Mouse (Mus musculus) kidney, adult 9 months (tissue): ENCODE data around the gene Cbx4.

Experiments
- DNase-seq: peaks from one replicate; pipeline ENCODE4 v3.0.0; 2022

Cbx4 gene

GRCm38 (mm10) chr11:119084446-119085278 is 1.4 kb downstream of the Cbx4 start:
- DNase-seq: peak; percentile 46

- peak; percentile 74 for DNase-seq
These were observed 2.1 kb downstream of the Cbx4 start for GRCm38 (mm10) chr11:119083724-119084445.

GRCm38 (mm10) chr11:119082638-119083599 is 3.1 kb downstream of the Cbx4 start:
- peak; percentile 45 for DNase-seq

DNA sequence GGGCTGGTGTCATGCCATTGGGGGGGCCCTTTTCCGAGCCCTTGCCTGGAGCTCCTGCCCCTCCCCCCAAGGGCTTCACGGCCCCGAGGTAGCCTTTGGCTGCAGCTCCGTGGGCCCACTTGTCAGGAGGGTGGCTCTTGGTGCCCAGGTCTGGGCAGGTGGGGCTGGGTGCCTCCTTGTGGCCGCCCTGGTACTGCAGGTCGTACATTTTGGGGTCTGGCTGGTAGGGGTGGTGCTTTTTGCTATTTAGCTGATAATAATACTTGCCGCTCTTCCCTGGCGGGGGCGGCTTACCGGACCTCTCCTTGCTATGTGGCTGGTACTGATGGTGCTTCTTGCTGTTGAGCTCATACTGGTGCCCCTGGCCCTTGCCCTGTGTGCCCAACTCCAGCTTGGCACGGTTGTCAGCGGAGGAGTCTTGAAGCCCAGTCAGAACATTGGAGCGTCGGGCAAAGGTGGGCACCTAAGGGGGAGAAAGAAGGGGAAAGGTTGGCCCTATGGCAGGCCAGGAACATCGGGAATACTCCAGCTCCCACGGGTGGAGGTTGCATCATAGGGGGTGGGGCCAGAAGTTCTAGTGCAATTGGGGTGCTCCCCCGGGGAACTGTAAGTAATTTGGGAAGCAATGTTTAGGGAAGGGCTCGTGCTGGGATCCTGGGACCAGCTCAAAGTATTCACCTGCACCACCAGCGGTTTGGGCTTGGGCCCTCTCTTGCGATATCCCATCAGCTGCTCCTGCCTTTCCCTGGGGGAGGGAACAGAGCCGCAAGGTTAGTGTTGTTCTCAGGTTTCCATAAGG is 4.0 kb downstream of the Cbx4 start:
- peak; percentile 59 for DNase-seq

GRCm38 (mm10) chr11:119081148-119081838 is 4.7 kb downstream of the Cbx4 start:
- DNase-seq: no peak

DNA sequence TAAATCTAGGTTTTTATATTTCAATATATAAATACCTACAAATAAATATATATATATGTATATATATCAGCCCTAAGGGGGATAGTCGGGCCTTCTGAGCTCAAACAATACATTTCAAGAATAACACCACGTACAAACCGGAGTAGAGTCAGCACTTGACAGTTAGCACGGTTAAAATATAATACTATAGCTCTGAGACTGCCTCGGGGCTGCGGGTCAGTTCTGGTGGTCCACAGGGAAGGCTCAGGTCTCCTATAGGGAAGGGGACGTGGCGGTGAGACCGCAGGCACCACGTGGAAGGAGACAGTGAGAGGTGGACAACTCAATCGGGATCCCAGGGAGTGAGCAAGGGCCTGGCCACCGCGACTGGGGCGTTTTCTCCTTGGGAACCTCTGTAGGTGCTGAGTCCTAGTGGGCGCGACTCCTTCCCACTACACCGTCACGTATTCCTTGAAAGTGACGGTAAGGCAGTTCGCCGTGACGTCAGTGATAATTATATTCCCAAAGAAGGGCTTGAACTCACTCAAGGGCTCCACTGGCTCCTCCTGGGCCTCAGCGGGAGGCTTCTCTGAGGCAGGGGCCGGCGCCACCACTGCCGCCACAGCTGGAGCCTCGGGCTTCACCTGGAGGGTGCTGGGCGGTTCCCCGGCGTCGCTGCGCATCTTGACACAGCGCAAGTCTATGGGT is 5.4 kb downstream of the Cbx4 start:
- peak; percentile 13 for DNase-seq

GRCm38 (mm10) chr11:119079445-119079837 is 6.6 kb downstream of the Cbx4 start:
- no peak for DNase-seq

GRCm38 (mm10) chr11:119078691-119079444 is 7.2 kb downstream of the Cbx4 start:
- DNase-seq: peak; percentile 81

DNA sequence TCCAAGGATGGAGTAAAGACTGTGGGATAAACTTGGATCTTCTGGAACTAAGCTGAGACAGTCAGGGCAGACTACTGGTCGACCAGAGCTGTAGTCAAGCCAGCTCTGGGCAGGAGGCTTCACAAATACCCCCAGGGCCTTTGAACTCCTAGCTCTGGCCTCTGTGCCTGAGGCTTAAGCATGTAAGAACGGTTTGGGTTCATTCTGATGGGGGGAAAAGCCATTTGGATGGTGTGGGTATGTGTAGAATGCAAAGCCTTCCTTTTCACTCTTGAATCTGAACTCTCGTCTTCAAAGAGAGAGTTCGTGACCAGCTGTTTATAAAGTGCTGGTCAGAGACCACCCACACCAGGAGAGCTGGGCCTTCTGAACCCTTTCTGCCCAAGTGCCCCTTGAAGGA is 8.3 kb downstream of the Cbx4 start:
- no peak for DNase-seq

DNA sequence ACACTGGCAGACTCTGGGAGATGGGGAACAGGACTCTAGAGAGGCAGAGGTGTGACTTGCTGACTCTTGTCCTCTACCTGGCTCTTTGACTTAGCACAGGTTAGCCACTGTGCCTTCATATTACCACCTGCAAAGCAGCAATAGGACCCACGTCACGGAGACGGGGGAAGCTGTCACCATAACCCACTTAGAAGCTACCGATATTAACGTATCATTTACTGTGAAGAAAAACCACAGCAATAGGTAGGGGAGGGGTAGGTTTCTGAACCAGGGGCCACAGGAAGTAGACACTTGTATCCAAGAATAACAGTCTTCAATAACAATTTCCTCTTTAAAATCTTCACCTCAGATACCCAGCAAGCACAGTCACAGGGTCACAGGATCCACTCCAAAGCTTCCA is 10.2 kb downstream of the Cbx4 start:
- DNase-seq: no peak

DNA sequence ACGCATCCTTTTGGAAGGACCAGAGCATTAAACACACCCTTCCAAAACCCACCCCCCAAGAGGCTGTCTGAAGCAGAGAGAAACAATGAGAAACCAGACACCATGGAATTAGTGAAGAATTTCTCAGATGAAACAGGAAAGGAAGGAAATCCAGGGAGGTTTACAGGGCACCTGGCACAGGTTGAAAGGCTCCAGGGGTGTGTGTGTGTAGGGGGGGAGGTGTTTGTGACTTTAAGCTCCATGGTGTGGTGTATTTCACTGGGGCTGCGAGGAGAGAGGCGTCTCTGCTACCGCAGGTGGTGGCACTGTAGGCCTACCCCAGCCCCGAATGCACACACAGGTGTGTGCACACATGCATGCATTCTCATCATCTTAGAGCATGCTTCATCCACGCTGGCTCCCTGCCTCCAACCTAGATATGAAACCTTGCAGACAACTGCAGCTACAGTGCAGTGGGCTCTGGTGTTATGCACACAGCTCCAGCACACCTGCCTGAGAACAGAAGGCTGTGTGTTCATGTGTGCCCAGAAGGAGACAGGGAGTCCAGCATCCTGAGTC is 12.1 kb downstream of the Cbx4 start:
- no peak for DNase-seq

DNA sequence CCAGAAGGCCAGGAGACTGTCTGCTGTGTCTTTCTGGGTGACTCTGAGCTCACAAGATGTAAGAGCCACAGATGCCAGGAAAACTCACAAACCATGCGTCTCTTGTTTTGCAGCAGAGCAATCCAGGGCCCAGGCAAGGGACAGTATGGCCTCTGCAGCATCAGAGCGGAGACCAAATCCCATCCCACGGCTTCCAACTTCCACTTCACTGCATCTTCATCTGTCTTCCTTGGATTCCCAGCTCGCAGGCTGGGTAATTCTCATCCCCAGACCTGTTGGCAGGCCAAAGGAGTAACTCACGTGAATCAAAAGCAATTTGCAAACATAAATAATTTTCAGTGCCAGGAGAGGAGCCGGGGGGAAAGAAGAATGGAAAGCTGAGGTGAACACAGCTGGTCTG is 13.0 kb downstream of the Cbx4 start:
- no peak for DNase-seq

GRCm38 (mm10) chr11:119072239-119072638 is 13.8 kb downstream of the Cbx4 start:
- no peak for DNase-seq

- no peak for DNase-seq
These were observed 19.2 kb downstream of the Cbx4 start for GRCm38 (mm10) chr11:119066841-119067240.

DNA sequence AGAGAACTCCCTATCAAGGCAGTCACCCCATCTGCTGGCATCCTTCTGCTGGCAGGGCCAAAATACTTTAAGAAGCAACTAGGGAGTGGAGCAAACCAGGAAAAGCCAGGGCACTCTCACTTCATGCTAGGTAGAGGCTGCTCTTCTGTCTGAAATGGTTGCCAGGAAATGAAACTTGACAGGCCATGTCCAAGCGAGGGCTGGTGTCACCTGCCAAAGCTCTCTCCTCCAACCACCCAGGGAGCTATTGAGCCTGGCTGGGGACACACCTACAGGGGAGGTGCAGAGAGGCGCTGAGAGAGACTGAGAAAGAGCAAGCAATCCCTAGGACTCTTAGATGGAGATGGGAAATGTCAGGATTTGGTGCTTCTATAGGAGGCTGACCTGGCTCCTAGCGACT is 26.8 kb downstream of the Cbx4 start:
- no peak for DNase-seq

DNA sequence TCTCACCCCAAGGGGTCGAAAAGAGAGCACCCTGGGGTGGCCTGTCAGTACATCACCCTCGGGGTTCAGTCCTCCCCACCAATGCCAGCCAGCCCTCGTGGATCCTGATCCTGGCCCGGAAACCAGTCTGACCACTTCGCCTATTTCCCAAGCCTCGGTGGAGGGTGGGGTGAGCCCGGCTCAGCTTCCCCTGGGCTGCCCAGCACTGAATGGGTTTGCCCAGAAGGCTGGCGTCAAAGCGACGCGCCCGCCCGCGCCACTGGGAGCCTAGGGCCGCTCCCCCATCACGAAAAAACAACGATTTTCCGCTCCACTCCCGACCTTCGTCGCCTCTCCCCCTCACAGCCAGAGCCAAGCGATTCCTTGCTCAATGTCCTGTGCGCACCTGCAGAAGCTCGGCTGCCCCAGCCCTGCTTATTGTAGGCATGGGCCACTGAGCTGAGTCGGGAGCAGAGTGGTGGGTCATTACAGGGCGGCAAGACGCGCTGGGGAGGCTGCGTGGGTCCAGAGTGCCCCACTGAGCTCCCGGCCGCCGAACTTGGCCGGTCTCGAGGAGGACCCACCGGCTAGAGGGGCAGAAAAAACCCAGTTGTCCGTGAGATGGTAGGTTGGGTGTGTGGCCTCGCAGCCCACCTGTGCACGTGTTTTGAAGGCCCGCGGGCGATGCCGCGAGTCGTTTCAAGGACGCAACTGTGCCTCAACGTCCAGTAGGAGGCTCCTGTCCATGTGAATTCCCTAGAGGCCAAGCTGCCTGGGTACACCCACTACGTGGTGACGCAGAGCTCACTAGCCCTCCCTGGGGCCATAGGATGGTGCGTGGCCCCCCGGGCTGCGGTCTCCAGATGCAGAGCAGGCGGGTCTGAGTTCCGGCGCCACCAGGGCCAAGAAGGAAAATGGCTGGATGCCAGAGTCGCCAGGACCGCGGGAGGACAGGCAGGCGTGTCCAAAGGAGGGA is 27.7 kb downstream of the Cbx4 start:
- DNase-seq: peak; percentile 61

- no peak for DNase-seq
These were observed 28.7 kb downstream of the Cbx4 start for GRCm38 (mm10) chr11:119057291-119057690.
